Mouse (Mus musculus) midbrain, postnatal 0 days (tissue): ENCODE measurements around the gene Vwa1. TPM values are rescaled to one million over a fixed set of nuclear protein-coding genes. Genes with fewer than 3 reads are reported as not detected.
"Not testable (repeated sequence)": the region's sequence is repeated elsewhere in the genome, so short reads cannot be mapped to it uniquely, and the experiment has no call there.

ENCODE experiments used
- ATAC-seq: fragments of 200-750 bp; cut with Nextera tagmentation; 2 replicates; pipeline ENCODE4 v1.8.0; 2017; ENCODE audit warnings: moderate number of reproducible peaks, mild to moderate bottlenecking, moderate TSS enrichment, moderate library complexity; ENCODE audit not compliant: low FRiP score
- DNase-seq: peaks from one replicate; pipeline ENCODE4 v3.0.0-alpha.2; 2015; ENCODE audit warnings: low spot score
- H3K27ac ChIP-seq: fragments of 300-500 bp; sonication (generic); 2 replicates; pipeline ENCODE4 v1.5.1; 2014; ENCODE audit warnings: low read depth, mild to moderate bottlenecking, low read length, mixed read lengths
- H3K27me3 ChIP-seq: fragments of 300-500 bp; sonication (generic); 2 replicates; pipeline ENCODE4 v1.6.1; 2014; ENCODE audit warnings: low read length, control low read depth, mixed read lengths; ENCODE audit not compliant: insufficient read depth
- H3K36me3 ChIP-seq: fragments of 300-500 bp; sonication (generic); 2 replicates; pipeline ENCODE4 v1.6.1; 2014; ENCODE audit warnings: low read length, control low read depth, mixed read lengths; ENCODE audit not compliant: insufficient read depth
- H3K4me1 ChIP-seq: fragments of 300-500 bp; sonication (generic); 2 replicates; pipeline ENCODE4 v1.6.1; 2014; ENCODE audit warnings: mild to moderate bottlenecking, control low read depth, antibody characterized with exemption, low read length, mixed read lengths; ENCODE audit not compliant: insufficient read depth
- H3K4me2 ChIP-seq: fragments of 300-500 bp; sonication (generic); 2 replicates; pipeline ENCODE4 v1.6.1; 2014; ENCODE audit warnings: low read depth, mild to moderate bottlenecking, low read length, mixed read lengths; ENCODE audit not compliant: poor library complexity, severe bottlenecking
- H3K4me3 ChIP-seq: fragments of 300-500 bp; sonication (generic); 2 replicates; pipeline ENCODE4 v1.5.1; 2014; ENCODE audit warnings: low read depth, mild to moderate bottlenecking, low read length, moderate library complexity
- H3K9ac ChIP-seq: fragments of 300-500 bp; sonication (generic); replicated peaks from 2 replicates; pipeline ENCODE4 v1.6.1; 2014; ENCODE audit warnings: mild to moderate bottlenecking, low read length, moderate library complexity, mixed read lengths; ENCODE audit not compliant: poor library complexity, severe bottlenecking
- H3K9me3 ChIP-seq: fragments of 300-500 bp; sonication (generic); 2 replicates; pipeline ENCODE4 v1.6.1; 2016; ENCODE audit warnings: low read length, control low read depth
- CTCF ChIP-seq: IDR thresholded peaks from 2 replicates; pipeline ENCODE4 v1.5.1; 2016; ENCODE audit warnings: antibody characterized with exemption, mild to moderate bottlenecking
- WGBS: fragments of 180-500 bp; shearing (Covaris S2); extraction: QIAGEN DNeasy Blood & Tissue Kit; methylation state at CpG from one replicate; pipeline ENCODE4 v1.1.7; 2014; 5-methylcytosine and 5-hydroxymethylcytosine counted together
- polyA plus RNA-seq: library from polyadenylated mRNA; unstranded; fragments of >200 nt; fragmentation: Nextera tagmentation; extraction: Ambion mirVana; gene quantifications from 2 replicates; pipeline ENCODE4 v1.2.1, GENCODE M21; 2015
- total RNA-seq: library from RNA; depleted of rRNA; stranded (reverse); fragments of >200 nt; gene quantifications from 2 replicates; pipeline ENCODE4 v1.2.3, GENCODE M21; 2014

The Vwa1 gene
- total and polyA plus RNA-seq, 2 experiments from 2014 or later = 25.5 to 42.5 TPM

GRCm38 (mm10) chr4:155745136-155745535 lies 29.4 kb downstream of the Vwa1 start:
- DNase-seq (no peak), ATAC-seq (no peak)
- WGBS = 94% methylated on average over 5 of the region's 5 CpGs
- no peak overlapping the region for H3K4me3 ChIP-seq
- H3K9ac ChIP-seq = no peak overlapping the region
- H3K4me1 ChIP-seq = no peaks in the 10 kb centered on the region
- H3K36me3 ChIP-seq = peaks cover 73% of the 10 kb centered on the region
- no peak overlapping the region for H3K27ac ChIP-seq
- no peaks in the 10 kb centered on the region for H3K9me3 ChIP-seq
- no peaks in the 10 kb centered on the region for H3K27me3 ChIP-seq
- TF ChIP-seq CTCF = no peak
- no peak overlapping the region for H3K4me2 ChIP-seq

- no peaks in the 10 kb centered on the region for H3K4me1 ChIP-seq
- no peak overlapping the region for H3K27ac ChIP-seq
- no peak for TF ChIP-seq CTCF
- H3K9ac ChIP-seq = no peak overlapping the region
- H3K4me3 ChIP-seq = no peak overlapping the region
- H3K36me3 ChIP-seq = peaks cover 73% of the 10 kb centered on the region
- WGBS = 97% methylated on average over 8 of the region's 8 CpGs
- ATAC-seq (no peak), DNase-seq (no peak)
- H3K9me3 ChIP-seq = no peaks in the 10 kb centered on the region
- no peak overlapping the region for H3K4me2 ChIP-seq
- H3K27me3 ChIP-seq = no peaks in the 10 kb centered on the region
Observed at GRCm38 (mm10) chr4:155744474-155744873, 30.0 kb downstream of the Vwa1 start.

- Histone ChIP-seq H3K9ac (no peak overlapping the region), H3K36me3 (peaks cover 70% of the 10 kb centered on the region), H3K4me1 (no peaks in the 10 kb centered on the region), H3K4me2 (no peak overlapping the region), H3K27ac (no peak overlapping the region), H3K9me3 (no peaks in the 10 kb centered on the region), H3K27me3 (no peaks in the 10 kb centered on the region), H3K4me3 (no peak overlapping the region)
- ATAC-seq (no peak), DNase-seq (no peak)
- no peak for TF ChIP-seq CTCF
- WGBS = 95% methylated on average over 5 of the region's 5 CpGs
Observed at GRCm38 (mm10) chr4:155742684-155743083, 31.8 kb downstream of the Vwa1 start.

- WGBS = 91% methylated on average over 10 of the region's 10 CpGs
- H3K4me1 ChIP-seq, ATAC-seq, H3K27me3 ChIP-seq, H3K4me2 ChIP-seq, DNase-seq, H3K27ac ChIP-seq, H3K9me3 ChIP-seq, H3K4me3 ChIP-seq, H3K9ac ChIP-seq: not testable (repeated sequence)
- H3K36me3 ChIP-seq = peaks cover 55% of the 10 kb centered on the region
Observed at GRCm38 (mm10) chr4:155740681-155741080, 33.8 kb downstream of the Vwa1 start.

GRCm38 (mm10) chr4:155739741-155740636 lies 34.5 kb downstream of the Vwa1 start:
- H3K4me1 ChIP-seq = 0 out of 2 replicates have a peak, but pooled peaks cover 7% of the 10 kb centered on the region
- H3K9me3 ChIP-seq = no peaks in the 10 kb centered on the region
- H3K4me3 ChIP-seq = no peak overlapping the region
- no peak overlapping the region for H3K27ac ChIP-seq
- TF ChIP-seq CTCF = no peak
- WGBS = 79% methylated on average over 37 of the region's 37 CpGs
- peaks cover 55% of the 10 kb centered on the region for H3K36me3 ChIP-seq
- no peaks in the 10 kb centered on the region for H3K27me3 ChIP-seq
- ATAC-seq = no peak
- DNase-seq = peak; percentile 45
- 0 out of 2 replicates have a peak overlapping the region, but pooled peaks have one; percentile 4 for H3K9ac ChIP-seq
- no peak overlapping the region for H3K4me2 ChIP-seq

GRCm38 (mm10) chr4:155739152-155739551 lies 35.3 kb downstream of the Vwa1 start:
- no peaks in the 10 kb centered on the region for H3K27me3 ChIP-seq

More at GRCm38 (mm10) chr4:155739152-155739551, 35.3 kb downstream of the Vwa1 start:
- Histone ChIP-seq H3K27ac (no peak overlapping the region), H3K4me2 (no peak overlapping the region), H3K36me3 (peaks cover 49% of the 10 kb centered on the region), H3K4me3 (no peak overlapping the region), H3K4me1 (0 out of 2 replicates have a peak, but pooled peaks cover 7% of the 10 kb centered on the region), H3K9ac (no peak overlapping the region), H3K9me3 (no peaks in the 10 kb centered on the region)
- no peak for TF ChIP-seq CTCF
- DNase-seq = no peak
- WGBS = 85% methylated on average over 6 of the region's 6 CpGs
- no peak for ATAC-seq
